Mouse (Mus musculus) liver, embryonic 14.5 days (tissue): ENCODE data around the gene Dicer1. TPM values are rescaled to one million over a fixed set of nuclear protein-coding genes. Genes with fewer than 3 reads are reported as not detected.

ENCODE experiments used
- ATAC-seq: fragments of 200-750 bp; cut with Nextera tagmentation; 2 replicates; pipeline ENCODE4 v1.8.0; 2017; ENCODE audit warnings: moderate number of reproducible peaks, mild to moderate bottlenecking, moderate library complexity; ENCODE audit not compliant: insufficient read depth
- DNase-seq, 3 experiments: peaks; one replicate each; pipeline ENCODE4 v3.0.0-alpha.2; 2012 to 2013; ENCODE audit warnings: low read depth in 3 of 3, low spot score in 3 of 3
- H3K27ac ChIP-seq: fragments of 300-500 bp; sonication (generic); 2 replicates; pipeline ENCODE4 v1.5.1; 2014; ENCODE audit warnings: moderate library complexity, mild to moderate bottlenecking, control low read depth, inconsistent platforms
- H3K27me3 ChIP-seq: fragments of 300-500 bp; sonication (generic); 2 replicates; pipeline ENCODE4 v1.6.1; 2014; ENCODE audit warnings: mild to moderate bottlenecking, low read length, moderate library complexity; ENCODE audit not compliant: control insufficient read depth, insufficient read depth
- H3K36me3 ChIP-seq: fragments of 300-500 bp; sonication (generic); replicated peaks from 2 replicates; pipeline ENCODE4 v1.6.1; 2014; ENCODE audit warnings: low read depth; ENCODE audit not compliant: control insufficient read depth, insufficient read depth
- H3K4me1 ChIP-seq, 2 experiments: fragments of 200-500 bp in 1 of 2; fragments of 300-500 bp in 1 of 2; sonication (generic) in 1 of 2; replicated peaks; 2 replicates each; pipeline ENCODE4 v1.6.1; 2012 to 2014; ENCODE audit warnings: antibody characterized with exemption in 1 of 2, inconsistent platforms in 1 of 2, low read length in 1 of 2; ENCODE audit not compliant: control insufficient read depth in 2 of 2, insufficient read depth in 2 of 2
- H3K4me2 ChIP-seq: fragments of 300-500 bp; sonication (generic); 2 replicates; pipeline ENCODE4 v1.6.1; 2014; ENCODE audit warnings: low read depth, mild to moderate bottlenecking, control low read depth, moderate library complexity
- H3K4me3 ChIP-seq, 2 experiments: fragments of 200-500 bp in 1 of 2; fragments of 300-500 bp in 1 of 2; sonication (generic) in 1 of 2; 2 replicates each; pipeline ENCODE4 v1.5.1; 2012 to 2014; ENCODE audit warnings: low read depth in 2 of 2, low read length in 2 of 2, mild to moderate bottlenecking in 2 of 2, control low read depth in 1 of 2, inconsistent platforms in 1 of 2, moderate library complexity in 1 of 2; ENCODE audit not compliant: insufficient read depth in 1 of 2
- H3K9ac ChIP-seq: fragments of 300-500 bp; sonication (generic); replicated peaks from 2 replicates; pipeline ENCODE4 v1.6.1; 2014; ENCODE audit warnings: mild to moderate bottlenecking, control low read depth, moderate library complexity
- H3K9me3 ChIP-seq: fragments of 300-500 bp; sonication (generic); 2 replicates; pipeline ENCODE4 v1.6.1; 2016; ENCODE audit warnings: low read length, mixed read lengths; ENCODE audit not compliant: control insufficient read depth
- CTCF ChIP-seq: IDR thresholded peaks from 2 replicates; pipeline ENCODE4 v1.5.1; 2016; ENCODE audit warnings: antibody characterized with exemption, low read depth, control low read depth
- EP300 ChIP-seq: IDR thresholded peaks from 2 replicates; pipeline ENCODE4 v1.6.1; 2016; ENCODE audit warnings: antibody characterized with exemption, low read depth
- WGBS: fragments of 180-500 bp; shearing (Covaris S2); extraction: QIAGEN DNeasy Blood & Tissue Kit; methylation state at CpG from one replicate; pipeline ENCODE4 v1.1.7; 2014; ENCODE audit not compliant: insufficient replicate concordance; 5-methylcytosine and 5-hydroxymethylcytosine counted together
- polyA plus RNA-seq, 2 experiments: library from polyadenylated mRNA; depleted of rRNA in 1 of 2; stranded (reverse) in 1 of 2; unstranded in 1 of 2; fragments of >200 nt; fragmentation: Nextera tagmentation in 1 of 2; extraction: Ambion mirVana in 1 of 2; gene quantifications; 2 replicates each; pipeline versions ENCODE4 v1.2.1 to v1.2.3; 2012 to 2014

Dicer1 gene
- polyA plus RNA-seq, 2 experiments, result 5.9 to 6.4 TPM

GRCm38 (mm10) chr12:104753686-104754085 is 1.9 kb upstream of the Dicer1 start:
- H3K27me3 ChIP-seq, result no peaks in the 10 kb centered on the region
- no peak overlapping the region for H3K4me3 ChIP-seq
- no peak overlapping the region for H3K9ac ChIP-seq
- no peak overlapping the region for H3K27ac ChIP-seq
- no peak for ATAC-seq
- H3K4me2 ChIP-seq, result no peak overlapping the region
- no peak for TF ChIP-seq CTCF
- no peak for TF ChIP-seq EP300
- H3K36me3 ChIP-seq, result no peaks in the 10 kb centered on the region; the same call in 1 of the 2 replicates
- DNase-seq, result no peak
- H3K4me1 ChIP-seq, result peaks cover 11 to 16% of the 10 kb centered on the region in 2 experiments
- H3K9me3 ChIP-seq, result no peaks in the 10 kb centered on the region
- 57% methylated on average over 4 of the region's 4 CpGs for WGBS

GRCm38 (mm10) chr12:104751331-104751813 is 380 bp downstream of the Dicer1 start:
- peak overlapping the region; percentile 51 for H3K27ac ChIP-seq
- under 1% methylated on average over 52 of the region's 52 CpGs for WGBS
- peak in 1 of 3 experiments; percentile 4 for DNase-seq
- peak overlapping the region; percentile 95 for H3K4me2 ChIP-seq
- TF ChIP-seq EP300, result no peak
- no peak for TF ChIP-seq CTCF
- no peaks in the 10 kb centered on the region for H3K27me3 ChIP-seq
- no peaks in the 10 kb centered on the region; the same call in 1 of the 2 replicates for H3K36me3 ChIP-seq
- H3K4me1 ChIP-seq, result peaks cover 11 to 26% of the 10 kb centered on the region in 2 experiments
- H3K9ac ChIP-seq, result peak overlapping the region; percentile 87
- H3K4me3 ChIP-seq, result peak overlapping the region; percentile 75 to 95
- no peaks in the 10 kb centered on the region for H3K9me3 ChIP-seq
- peak; percentile 56; the same call in 1 of the 2 replicates for ATAC-seq

- H3K27ac ChIP-seq, result no peak overlapping the region
- no peak overlapping the region for H3K4me2 ChIP-seq
- WGBS, result 73% methylated on average over 2 of the region's 2 CpGs
- H3K9ac ChIP-seq, result no peak overlapping the region
- H3K4me1 ChIP-seq, result peaks cover 11 to 28% of the 10 kb centered on the region in 2 experiments
- TF ChIP-seq EP300 (no peak), CTCF (no peak)
- H3K27me3 ChIP-seq, result no peaks in the 10 kb centered on the region
- no peaks in the 10 kb centered on the region; the same call in 1 of the 2 replicates for H3K36me3 ChIP-seq
- ATAC-seq, result no peak
- H3K9me3 ChIP-seq, result no peaks in the 10 kb centered on the region
- no peak for DNase-seq
- H3K4me3 ChIP-seq, result no peak overlapping the region
Measured at GRCm38 (mm10) chr12:104748946-104749345, 2.8 kb downstream of the Dicer1 start.

- H3K4me1 ChIP-seq, result peaks cover 8 to 26% of the 10 kb centered on the region in 2 experiments
- no peak overlapping the region for H3K4me2 ChIP-seq
- 77% methylated on average over 5 of the region's 5 CpGs for WGBS
- H3K36me3 ChIP-seq, result no peaks in the 10 kb centered on the region; the same call in 1 of the 2 replicates
- no peaks in the 10 kb centered on the region for H3K27me3 ChIP-seq
- H3K9ac ChIP-seq, result no peak overlapping the region
- ATAC-seq (no peak), DNase-seq (no peak)
- H3K9me3 ChIP-seq, result no peaks in the 10 kb centered on the region
- no peak overlapping the region for H3K27ac ChIP-seq
- no peak for TF ChIP-seq EP300
- TF ChIP-seq CTCF, result no peak
- H3K4me3 ChIP-seq, result no peak overlapping the region
Measured at GRCm38 (mm10) chr12:104747252-104747651, 4.5 kb downstream of the Dicer1 start.

GRCm38 (mm10) chr12:104746601-104747000 is 5.2 kb downstream of the Dicer1 start:
- no peak for DNase-seq
- Histone ChIP-seq H3K36me3 (no peaks in the 10 kb centered on the region; the same call in 1 of the 2 replicates), H3K9me3 (no peaks in the 10 kb centered on the region), H3K4me3 (no peak overlapping the region), H3K4me1 (peaks cover 8 to 26% of the 10 kb centered on the region in 2 experiments), H3K27ac (no peak overlapping the region), H3K9ac (no peak overlapping the region), H3K4me2 (no peak overlapping the region), H3K27me3 (no peaks in the 10 kb centered on the region)
- no peak for ATAC-seq
- TF ChIP-seq EP300, result no peak
- no peak for TF ChIP-seq CTCF
- 81% methylated on average over 2 of the region's 2 CpGs for WGBS
